Mouse (Mus musculus) leukemia stem cell, adult 10-12 weeks (primary cell): ENCODE data around the gene Xlr5b. TPM values are rescaled to one million over a fixed set of nuclear protein-coding genes. Genes with fewer than 3 reads are reported as not detected.

Source experiments
- polyA plus RNA-seq: library from polyadenylated mRNA; stranded (reverse); fragments of >175 nt; gene quantifications from 2 replicates; pipeline ENCODE4 v1.2.3, GENCODE M21; 2012; ENCODE audit warnings: low replicate concordance

Xlr5b gene
- polyA plus RNA-seq = not detected in 2 replicates

DNA sequence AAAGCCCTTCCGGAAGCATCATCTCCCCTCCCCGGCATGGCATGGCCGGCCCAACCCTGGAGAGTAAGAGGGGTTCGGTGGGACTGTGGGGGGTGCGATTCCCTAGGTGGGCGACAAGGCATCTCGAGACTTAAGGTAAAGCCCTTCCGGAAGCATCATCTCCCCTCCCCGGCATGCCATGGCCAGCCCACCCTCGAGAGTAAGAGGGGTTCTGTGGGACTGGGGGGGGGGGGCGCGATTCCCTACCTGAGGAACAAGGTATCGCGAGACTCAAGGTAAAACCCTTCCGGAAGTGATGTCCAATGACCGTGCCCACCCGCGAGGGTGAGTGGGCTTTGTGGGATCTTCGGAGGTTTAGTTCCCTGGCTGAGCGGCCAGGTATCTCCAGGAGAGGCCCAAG lies at the start of gene Xlr5b:
Gene Xlr5b, plus strand, starts transcription at position 301 of the 400 bp plus-strand sequence.

DNA sequence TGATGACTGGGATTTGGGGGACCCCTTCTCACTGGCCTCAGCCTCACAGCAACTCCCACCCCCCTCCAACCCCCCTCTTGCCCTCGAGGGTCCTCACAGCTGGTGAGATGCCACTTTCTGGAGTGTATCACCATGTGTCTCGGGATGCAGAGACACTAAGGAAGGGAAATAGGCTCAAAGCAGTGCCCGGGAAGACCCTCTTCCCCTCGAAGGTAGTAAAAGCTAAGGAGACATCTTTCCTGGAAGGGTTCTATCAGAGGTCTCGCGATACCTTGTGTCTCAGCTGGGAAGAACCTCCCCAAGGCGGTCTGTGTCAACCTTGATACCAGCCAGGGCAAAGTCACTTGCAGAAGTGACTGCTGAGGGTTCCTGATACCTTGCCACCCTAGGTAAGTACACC lies 31.8 kb upstream of the Xlr5b start, which contains the start of gene Gm14685:
Gene Gm14685, plus strand, starts transcription at position 301 of the 400 bp plus-strand sequence.

GRCm38 (mm10) chrX:73149350-73149749 lies 754 bp downstream of the Xlr5b start, which contains the start of gene DXBay18:
DXBay18 (minus strand) TSS chrX:73149450.

GRCm38 (mm10) chrX:73176889-73177288 lies 28.3 kb downstream of the Xlr5b start, which contains the start of gene Spin2d:
Spin2d (minus strand) TSS chrX:73176989.

GRCm38 (mm10) chrX:73191934-73192333 lies 43.3 kb downstream of the Xlr5b start, which contains the start of gene Xlr3b:
Xlr3b (plus strand) TSS chrX:73192207.

Other genes starting within 250 kb of the Xlr5b start
- gene Cetn2, start 230.4 kb upstream of the Xlr5b start, polyA plus RNA-seq = 1.4 TPM in 1 of 2 replicates, not detected in the other
- gene Nsdhl, start 230.2 kb upstream of the Xlr5b start, polyA plus RNA-seq = 0.48 and 2.9 TPM in 2 replicates
- not detected in 2 replicates for gene Zfp185, start 161.5 kb upstream of the Xlr5b start, polyA plus RNA-seq
- gene Pnma5, start 111.7 kb upstream of the Xlr5b start, polyA plus RNA-seq = not detected in 2 replicates
- 0.11 TPM in 1 of 2 replicates, not detected in the other for gene Pnma3, start 84.0 kb upstream of the Xlr5b start, polyA plus RNA-seq
- 0.15 TPM in 1 of 2 replicates, not detected in the other for gene Xlr4a, start 66.3 kb upstream of the Xlr5b start, polyA plus RNA-seq
- not detected in 2 replicates for gene Xlr3a, start 51.7 kb upstream of the Xlr5b start, polyA plus RNA-seq
- gene Gm14685, start 31.7 kb upstream of the Xlr5b start, polyA plus RNA-seq = 0.14 TPM in 1 of 2 replicates, not detected in the other
- not detected in 2 replicates for gene DXBay18, start 654 bp downstream of the Xlr5b start, polyA plus RNA-seq
- not detected in 2 replicates for gene Spin2d, start 28.2 kb downstream of the Xlr5b start, polyA plus RNA-seq
- gene Xlr3b, start 43.4 kb downstream of the Xlr5b start, polyA plus RNA-seq = not detected in 2 replicates
- 0.92 and 1.4 TPM in 2 replicates for gene Xlr4b, start 65.5 kb downstream of the Xlr5b start, polyA plus RNA-seq
- gene F8a, start 79.5 kb downstream of the Xlr5b start, polyA plus RNA-seq = 17.9 and 29.9 TPM in 2 replicates
- 0.73 and 2.7 TPM in 2 replicates for gene Xlr4c, start 94.3 kb downstream of the Xlr5b start, polyA plus RNA-seq
- not detected in 2 replicates for gene Xlr3c, start 116.6 kb downstream of the Xlr5b start, polyA plus RNA-seq
- gene Xlr5a, start 144.2 kb downstream of the Xlr5b start, polyA plus RNA-seq = not detected in 2 replicates
- gene Xlr5c, start 144.2 kb downstream of the Xlr5b start, polyA plus RNA-seq = not detected in 2 replicates
- not detected in 2 replicates for gene Gm45015, start 188.0 kb downstream of the Xlr5b start, polyA plus RNA-seq
- gene Zfp275, start 193.8 kb downstream of the Xlr5b start, polyA plus RNA-seq = 0.93 and 1.5 TPM in 2 replicates
- not detected in 2 replicates for gene Gm18336, start 249.9 kb downstream of the Xlr5b start, polyA plus RNA-seq